Mouse (Mus musculus) gastrocnemius, postnatal 4 days (tissue): ENCODE measurements around the gene Rundc3a. TPM values are rescaled to one million over a fixed set of nuclear protein-coding genes. Genes with fewer than 3 reads are reported as not detected.
"Not testable (repeated sequence)": the region's sequence is repeated elsewhere in the genome, so short reads cannot be mapped to it uniquely, and the experiment has no call there.

Experiments
- DNase-seq, 2 experiments: peaks; one replicate each; pipeline ENCODE4 v3.0.0; 2021 to 2022; ENCODE audit warnings: low spot score in 2 of 2, mixed read lengths in 2 of 2
- long read RNA-seq, 2 experiments: library from polyadenylated mRNA; stranded (forward); transcript quantifications; one replicate each; pipeline ENCODE4 v2.0.0; 2021
- total RNA-seq, 2 experiments: library from RNA; stranded (reverse); gene quantifications; 2 replicates each; pipeline ENCODE4 v1.2.3; 2021

Rundc3a gene
- 1 to 10 TPM; 1.3 to 1.4 TPM for total RNA-seq
- long read RNA-seq, experiment 1, partial matches to known transcripts, result 0 of 5 reads
- long read RNA-seq, experiment 1, other reads (novel, unspliced or antisense), result 3 of 5 reads
- long read RNA-seq, experiment 2, partial matches to known transcripts, result 0 of 1 reads
- long read RNA-seq, experiment 2, other reads (novel, unspliced or antisense), result 0 of 1 reads

DNA sequence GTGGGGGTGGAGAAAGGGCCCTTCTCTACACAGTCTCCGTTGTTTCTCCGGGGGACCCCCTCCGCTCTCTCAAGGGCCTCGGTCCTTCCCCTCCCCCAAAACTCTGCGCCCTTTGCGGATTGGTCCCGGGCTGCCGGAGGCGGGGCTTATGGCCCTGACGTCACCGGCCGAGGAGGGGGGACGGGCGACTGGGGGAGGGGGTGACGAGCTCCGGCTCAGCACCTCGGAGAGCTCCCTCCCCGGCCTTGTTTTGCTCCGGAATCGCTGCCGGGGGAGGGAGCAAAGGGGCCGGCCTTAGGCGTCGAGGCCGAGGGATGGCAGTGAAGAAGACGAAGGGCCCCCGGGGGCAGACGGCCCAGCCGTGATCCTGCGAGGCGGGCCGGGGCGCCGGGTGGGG lies at the start of gene Rundc3a:
Gene Rundc3a, plus strand, starts transcription at position 166 of the 397 bp plus-strand sequence.
- peak; percentile 70 to 84 for DNase-seq

DNA sequence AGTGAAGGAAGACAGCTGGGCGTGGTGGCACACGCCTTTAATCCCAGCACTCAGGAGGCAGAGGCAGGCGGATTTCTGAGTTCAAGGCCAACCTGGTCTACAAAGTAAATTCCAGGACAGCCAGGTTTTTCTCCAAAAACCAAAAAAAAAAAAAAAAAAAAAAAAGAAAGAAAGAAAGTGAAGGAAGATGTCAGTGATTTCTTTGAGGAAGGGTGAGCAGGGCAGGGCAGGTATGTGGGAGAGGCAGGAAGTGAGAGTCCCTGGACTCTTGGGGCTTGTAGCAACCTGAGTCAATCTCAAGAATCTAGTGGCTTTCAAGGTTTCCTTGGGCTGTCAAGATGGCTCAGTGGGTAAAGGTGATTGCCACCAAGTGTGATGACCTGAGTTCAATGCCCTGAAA lies 48.7 kb upstream of the Rundc3a start:
- no peak for DNase-seq

DNA sequence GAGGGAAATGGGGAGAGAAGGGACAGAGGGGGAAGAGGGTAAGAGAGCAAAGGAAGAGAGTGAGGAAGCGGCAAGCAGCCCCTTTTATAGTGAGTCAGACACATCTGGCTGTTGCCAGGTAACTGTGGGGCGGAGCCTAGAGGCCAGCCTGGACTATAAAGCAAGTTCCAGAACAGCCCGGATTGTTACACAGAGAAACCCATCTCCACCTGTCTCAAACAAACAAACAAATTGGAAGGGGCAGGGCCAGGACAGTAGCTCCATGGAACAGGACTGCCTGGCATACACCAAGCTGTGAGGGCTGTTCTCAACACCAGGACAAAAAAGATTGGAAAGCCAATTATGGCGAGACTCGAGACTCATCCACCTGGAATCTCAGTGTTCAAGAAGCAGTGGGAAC lies 46.3 kb upstream of the Rundc3a start:
- DNase-seq, result no peak

DNA sequence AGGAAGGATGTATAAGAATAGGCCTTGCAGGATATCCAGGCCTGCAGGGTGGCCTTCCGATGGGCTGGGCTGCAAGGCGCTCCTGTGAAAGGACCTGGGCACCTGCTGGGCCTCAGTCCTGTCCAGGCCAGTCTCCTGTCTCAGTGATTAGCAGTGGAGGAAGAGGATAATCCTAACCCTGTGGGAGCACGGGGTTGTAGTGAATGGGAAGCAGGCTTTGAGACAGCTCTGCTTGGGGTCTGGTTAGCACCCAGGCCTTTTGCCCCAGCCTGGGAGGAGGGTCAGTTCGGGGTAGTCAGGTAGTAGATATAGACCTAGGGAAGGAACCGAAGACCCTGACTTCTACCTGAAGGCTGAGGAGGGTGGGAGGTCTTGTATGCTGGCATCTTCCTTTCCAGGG lies 45.5 kb upstream of the Rundc3a start:
- DNase-seq, result no peak

DNA sequence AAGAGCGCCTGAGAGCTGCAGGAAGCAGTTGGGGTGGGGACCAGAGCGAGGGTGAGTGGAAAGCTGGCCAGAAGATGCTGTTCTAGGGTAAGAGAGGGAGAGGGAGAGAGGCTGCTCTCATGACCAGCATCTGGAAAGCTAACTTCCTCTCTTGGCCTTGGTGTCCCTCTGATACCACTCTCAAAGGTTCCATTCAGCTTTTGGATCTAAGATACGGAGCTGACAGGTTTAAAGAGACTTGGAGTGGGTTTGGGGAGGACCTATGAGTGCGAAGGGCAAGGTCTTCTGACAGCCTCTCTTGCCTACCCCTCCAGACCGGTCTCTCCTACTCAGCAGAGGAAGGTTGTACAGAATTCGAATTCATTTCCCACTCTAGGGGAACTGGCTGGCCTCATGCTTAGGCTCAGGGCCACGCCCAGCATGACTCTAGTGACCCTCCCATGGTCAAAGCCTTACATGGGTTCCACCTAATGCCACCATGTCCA lies 45.1 kb upstream of the Rundc3a start:
- DNase-seq, result no peak

DNA sequence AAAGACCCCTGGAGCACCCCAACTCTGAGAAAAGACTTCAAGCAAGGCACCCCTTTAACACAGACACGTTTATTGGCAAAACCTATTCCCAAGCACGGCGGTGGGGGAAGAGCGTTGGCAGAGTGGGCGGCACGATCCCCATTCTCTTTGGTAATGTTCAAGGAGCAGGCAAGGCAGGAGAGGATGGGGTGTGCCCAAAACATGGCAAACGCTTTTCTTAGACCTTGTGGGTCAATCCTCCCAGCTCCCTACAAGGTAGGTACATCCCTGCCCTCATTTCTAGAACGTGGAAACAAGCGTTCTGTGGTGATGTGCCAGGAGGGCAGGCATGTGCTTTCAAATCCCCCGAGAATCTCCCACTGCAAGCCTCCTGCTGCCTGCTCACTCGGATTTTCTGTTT lies 44.4 kb upstream of the Rundc3a start:
- DNase-seq, result no peak

DNA sequence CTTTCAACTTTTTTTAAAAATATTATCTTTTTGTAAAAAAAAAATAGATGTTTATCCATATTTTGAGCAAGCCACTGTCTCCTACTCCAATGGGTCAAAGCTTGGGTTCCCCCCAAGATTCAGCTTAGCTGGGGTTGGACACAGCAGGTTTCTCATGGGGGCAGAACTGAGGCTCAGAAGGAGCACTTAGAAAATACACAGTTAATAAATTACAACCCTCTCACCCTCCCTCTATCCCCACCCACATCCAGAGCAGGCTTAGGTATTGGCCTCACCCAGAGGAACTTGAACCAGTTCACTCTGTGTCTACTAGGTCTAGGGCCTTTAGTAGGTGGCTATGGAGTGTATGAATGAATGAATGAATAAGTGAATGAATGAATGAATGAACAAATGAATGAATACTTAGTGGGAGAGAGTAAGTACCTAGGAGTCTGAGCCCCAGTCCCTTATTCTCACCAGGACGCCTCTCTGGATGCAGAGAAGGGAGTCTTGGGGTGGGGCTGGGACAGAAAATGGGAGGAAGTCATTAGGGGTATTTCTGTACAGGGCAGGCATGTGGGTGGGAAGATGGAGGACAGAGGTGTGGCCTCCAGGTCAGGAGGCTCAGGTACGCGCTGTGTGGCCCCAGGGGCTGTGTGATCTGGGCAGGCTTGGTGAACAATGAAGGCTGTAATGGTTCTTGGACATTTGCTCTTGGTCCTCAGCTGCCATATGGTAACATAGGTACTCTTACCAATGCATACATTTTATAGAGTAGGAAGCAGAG lies 43.8 kb upstream of the Rundc3a start:
- no peak for DNase-seq

DNA sequence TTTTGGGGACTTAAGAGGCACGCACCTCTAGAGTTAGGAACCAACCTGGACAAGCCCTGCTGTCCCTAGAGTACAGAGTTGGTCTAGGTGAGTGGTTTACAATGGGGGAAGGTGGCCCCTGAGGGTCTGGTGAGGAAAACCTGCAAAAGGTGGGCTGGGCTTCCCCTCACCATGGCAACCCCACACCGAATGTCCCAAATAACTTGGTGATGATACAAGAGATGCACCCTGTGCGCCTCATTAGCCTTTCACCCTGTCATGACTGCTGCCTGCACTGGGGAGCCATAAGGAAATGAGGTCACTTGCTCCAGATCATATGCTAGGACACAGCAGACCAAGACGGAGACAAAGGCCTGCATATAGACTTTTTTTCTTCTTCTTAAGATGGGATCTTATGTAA lies 42.8 kb upstream of the Rundc3a start:
- DNase-seq, result no peak

DNA sequence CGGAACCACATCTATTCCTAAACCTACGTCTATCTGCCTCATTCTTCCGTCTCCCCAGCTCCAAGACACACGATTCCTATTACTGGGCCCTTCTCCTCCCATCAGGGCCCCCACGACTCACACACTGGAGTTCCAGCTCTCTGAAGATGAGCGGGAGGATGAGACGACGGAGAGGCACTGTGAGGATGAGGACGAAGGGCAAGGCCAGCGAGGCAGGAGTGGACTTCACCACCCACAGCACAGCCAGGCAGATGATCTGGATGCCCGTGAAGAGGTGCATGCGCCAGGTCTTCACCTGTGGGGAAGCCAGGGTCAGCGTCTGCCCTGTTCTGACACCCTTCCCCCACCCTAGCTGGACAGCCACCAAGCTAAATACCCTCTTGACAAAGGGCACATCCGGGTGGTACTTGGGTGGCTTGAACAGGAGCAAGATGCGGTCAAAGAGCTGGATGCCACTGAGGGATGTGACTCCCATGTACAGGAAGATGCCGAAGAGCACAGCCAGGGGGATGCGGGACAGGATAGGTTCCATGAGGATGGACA lies 42.2 kb upstream of the Rundc3a start:
- DNase-seq, result no peak

DNA sequence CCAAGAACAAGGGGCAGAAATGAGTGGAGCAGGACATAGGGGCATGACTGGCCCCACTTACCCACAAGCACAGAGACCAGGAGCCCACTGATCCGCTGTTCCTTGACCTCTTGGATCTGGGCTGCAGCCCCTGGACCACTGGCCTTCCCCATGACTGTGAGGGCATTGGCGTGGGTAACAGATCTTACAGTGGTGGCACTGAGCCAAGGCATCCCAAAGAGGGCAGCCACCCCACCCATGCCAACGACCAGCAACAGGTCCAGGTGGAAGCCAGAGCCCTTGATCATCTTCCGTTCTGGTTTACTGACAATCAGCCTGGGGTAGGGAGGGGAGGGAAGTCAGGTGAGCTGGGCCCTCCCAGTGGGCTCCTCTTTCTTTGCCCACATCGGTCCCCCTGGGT lies 40.8 kb upstream of the Rundc3a start:
- DNase-seq, result no peak

DNA sequence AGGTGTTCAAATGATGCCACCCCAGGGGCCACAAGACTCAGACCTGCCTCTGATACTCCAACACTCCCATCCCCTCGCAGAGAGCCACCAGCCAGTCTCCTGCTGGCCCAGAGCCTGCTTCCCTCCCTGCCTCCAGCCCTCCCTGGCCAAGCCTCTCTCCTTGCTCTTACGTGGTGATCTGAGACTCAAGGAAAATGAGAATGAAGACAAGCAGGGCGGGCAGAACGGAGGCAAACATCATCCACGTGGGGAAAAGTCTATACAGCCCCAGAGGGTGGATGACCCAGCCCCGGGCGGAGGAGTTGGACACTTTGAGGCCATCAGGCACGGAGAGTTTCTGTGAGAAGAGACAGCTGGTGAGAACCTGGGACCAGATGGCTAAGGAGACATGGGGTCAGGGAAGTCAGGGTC lies 40.2 kb upstream of the Rundc3a start:
- DNase-seq, result no peak

DNA sequence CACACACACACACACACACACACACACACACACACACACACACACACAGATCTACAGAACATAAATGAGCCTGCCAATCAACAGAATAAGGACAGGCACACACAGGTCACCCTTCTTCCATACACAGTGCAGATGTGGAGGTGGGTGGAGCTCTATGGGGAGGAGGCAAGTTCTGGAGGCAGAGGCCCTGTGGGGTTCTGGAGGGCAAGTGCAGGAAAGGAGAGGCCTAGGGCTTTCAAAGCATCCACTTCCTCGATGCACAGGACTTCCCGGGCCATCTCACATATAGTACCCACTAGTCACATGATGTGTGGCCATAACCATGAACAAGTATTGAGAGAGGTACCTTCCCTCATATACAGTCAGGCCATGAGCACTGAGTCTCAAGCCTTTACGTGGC lies 37.7 kb upstream of the Rundc3a start:
- no peak for DNase-seq

DNA sequence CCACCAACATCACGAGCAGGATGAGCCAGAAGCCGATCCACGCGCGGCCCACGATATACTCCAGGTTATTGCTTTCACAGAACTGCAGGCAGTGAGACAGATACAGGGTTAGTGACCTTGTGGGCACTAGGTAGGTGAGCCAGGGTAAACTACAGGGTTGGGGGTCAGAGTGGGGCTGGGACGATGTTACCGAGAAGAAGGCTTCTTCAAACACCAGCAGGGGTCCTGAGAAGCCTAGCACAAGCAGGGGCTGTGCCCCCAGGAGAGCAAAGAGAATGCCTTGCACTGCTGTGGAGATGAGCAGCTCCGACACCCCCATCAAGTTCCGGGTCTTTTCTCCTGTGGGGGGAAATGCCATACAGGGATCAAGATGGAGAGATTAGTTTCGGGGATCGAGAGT lies 37.0 kb upstream of the Rundc3a start:
- DNase-seq, result no peak

DNA sequence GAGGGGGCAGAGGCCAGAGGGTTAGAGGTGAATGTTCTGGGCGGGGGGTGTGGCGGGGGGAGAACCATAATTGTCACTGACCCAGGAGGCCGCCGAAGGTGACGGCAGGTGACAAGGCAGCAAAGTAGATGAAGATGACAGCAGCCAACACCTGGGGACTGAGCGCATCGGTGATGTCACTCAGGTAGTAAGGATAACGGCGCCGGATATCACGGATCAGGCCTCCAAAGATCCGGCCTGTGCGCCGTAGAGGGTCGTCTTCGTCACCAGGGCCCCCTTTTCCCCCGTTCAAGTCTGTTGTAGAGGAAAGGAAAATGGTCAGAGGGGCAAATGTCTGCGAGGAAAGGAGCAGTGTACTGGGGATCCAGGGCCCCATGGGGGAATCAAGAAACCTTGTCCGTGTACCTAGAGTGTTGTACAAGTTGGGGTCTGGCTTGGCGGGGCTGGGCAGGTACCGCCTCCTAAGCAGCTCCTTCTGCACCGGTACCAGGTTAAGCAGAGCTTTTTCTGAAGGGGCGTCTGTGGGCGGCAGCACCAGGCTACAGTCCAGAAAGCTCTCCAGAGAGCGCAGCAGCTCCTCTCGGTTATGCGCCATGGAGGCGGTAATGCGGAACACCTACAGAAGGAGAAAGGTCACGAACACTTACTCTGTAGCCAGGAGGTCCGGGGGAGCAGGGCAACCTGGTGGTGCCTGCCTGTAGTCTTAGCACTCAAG lies 36.4 kb upstream of the Rundc3a start:
- DNase-seq, result no peak

DNA sequence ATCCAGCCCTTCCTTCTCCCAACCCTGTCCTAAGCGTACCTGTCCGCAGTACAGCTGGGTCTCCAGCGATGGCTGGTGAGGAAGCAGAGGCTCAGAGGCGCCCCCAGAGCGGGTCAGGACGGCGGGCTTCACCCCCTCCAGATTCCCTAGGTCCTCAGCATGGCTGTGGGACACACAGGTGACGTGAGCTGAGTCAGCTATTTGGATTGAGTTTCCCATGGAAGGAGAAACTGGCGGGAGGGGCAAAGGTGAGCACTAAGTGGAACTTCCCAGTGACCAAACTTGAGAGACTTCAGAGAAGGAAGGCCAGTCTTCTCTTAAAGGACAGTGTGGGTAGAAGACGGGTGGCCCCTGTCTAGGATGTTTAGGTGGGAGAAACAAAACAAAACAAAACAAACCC lies 34.8 kb upstream of the Rundc3a start:
- no peak for DNase-seq

DNA sequence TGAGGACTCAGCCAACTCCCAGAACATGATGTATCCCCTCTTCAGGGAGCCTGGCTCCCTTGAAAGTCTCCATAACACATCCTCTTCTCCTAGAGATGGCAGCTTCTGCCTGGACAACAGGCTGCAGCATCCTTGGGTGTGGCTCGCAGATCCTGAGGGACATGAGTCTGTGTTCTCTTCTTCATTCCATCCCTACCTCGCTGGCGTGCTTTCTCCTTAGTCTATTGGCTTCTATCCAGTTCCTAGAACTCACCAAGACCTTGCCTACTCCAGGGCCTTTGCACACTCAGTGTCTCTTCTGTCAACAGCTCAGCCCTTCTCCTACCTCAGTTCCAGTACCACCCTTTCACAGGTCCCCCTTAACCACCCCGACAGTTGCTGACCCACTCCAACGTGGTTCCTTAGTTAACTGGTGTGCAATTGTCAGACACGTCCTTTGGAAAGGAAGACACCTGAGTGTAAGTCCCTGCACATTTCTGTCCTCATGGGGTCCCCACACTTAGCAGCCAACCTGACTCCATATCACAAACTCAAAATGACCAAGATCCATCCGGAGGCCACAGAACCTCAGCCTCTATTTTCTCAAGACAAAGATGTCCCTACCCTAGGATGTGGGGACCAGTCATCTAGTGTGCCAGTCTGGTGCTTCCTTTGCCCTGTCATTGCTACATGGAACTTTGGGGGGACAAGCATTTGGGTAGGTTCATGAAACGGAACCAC lies 31.3 kb upstream of the Rundc3a start:
- no peak for DNase-seq

DNA sequence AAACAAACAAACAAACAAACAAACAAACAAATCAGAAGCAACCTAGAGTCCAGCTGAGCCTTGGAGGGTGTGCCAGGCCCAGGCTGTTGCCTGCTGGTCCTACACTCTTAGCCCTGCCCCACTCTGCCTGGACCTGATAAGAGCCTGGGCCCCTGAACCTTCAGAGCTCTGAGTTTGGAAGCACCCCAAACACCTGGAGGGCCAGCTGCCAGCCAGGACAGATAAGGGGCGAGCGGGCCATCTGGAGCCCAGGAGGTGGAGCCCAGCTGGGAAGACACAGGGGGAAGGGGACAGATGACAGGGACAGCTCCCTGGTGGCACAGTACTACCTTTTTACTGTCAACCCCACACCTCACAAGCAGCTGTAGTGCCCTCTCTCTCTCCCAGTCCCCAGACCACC lies 29.6 kb upstream of the Rundc3a start:
- no peak for DNase-seq

DNA sequence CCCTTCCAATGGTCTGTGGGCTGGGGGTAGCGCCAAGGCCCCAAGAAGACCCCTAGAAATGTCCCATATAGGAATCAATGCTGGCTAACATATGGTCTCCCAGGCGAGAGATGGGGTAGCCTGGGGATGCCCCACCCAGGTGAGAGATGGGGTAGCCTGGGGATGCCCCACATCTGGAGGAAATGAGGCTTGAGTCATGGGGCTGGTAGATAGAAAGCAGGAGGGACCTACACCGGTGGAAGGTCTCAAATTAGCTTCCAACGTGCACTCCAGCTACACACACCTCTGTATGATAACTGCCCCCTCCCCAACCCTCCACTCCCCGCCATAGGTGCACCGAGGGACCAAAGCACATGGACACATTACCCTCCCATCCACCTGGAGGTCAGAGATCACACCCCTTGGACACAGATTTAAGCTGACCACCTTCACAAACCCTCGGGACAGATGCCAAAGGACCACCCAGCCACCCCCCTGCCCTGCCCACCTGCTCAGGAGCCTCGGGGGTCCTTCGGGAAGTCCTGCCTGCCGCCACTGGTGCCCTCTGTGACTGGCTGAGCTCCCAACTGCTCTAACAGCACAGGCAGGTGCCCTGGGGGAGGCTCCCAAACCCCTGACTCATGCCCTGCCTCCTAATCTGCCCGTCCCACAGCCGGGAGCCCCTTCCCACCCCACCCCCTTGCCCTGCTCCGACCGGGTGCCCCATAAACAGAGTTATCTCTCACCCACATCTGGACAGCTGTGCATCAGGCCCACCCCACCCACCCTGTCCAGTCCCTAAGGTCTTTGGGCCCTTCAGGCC lies 28.4 kb upstream of the Rundc3a start:
- no peak for DNase-seq

DNA sequence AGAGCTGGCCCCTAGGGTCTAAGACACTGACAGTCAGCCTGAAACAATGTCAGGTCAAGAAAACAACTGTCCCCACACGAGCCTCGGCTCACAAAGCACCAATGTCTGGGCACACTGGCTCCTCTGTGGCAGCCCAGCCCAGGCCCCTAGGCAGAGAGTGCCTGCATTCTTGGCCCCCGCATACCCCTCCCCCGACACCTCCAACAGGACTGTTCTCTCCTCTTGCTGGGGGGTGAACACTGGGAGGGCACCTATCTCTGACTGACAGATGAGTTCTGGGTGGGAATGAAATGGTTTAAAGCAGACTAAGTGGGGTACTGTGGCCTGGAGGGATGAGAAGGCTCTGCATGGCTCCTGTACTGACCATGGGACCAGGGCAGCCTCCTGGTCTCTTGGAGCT lies 27.5 kb upstream of the Rundc3a start:
- no peak for DNase-seq

DNA sequence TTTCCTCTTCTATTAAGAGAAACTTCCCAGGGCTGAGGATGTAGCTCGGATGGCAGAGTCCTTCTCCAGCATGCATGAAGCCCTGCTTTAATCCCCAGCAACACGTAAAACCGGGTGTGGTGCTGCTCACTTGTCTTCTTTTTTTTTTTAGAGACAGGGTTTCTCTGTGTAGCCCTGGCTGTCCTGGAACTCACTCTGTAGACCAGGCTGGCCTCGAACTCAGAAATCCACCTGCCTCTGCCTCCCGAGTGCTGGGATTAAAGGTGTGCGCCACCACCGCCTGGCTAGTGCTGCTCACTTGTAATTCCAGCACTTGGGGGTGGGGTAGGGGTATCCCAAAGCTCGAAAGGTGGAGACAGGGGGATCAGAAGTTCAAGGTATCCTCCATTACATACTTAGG lies 27.1 kb upstream of the Rundc3a start, which contains the start of gene Slc4a1:
Gene Slc4a1, minus strand, starts transcription at position 101 of the 400 bp plus-strand sequence.
- not testable (repeated sequence) for DNase-seq
